Mouse (Mus musculus) intestine, postnatal 0 days (tissue): Measurements from ENCODE around the gene Gm7694. TPM values are rescaled to one million over a fixed set of nuclear protein-coding genes. Genes with fewer than 3 reads are reported as not detected.

Experiments
- ATAC-seq: fragments of 200-750 bp; cut with Nextera tagmentation; 2 replicates; pipeline ENCODE4 v1.8.0; 2017; ENCODE audit warnings: mild to moderate bottlenecking, moderate TSS enrichment, moderate library complexity
- H3K27ac ChIP-seq: fragments of 300-500 bp; sonication (generic); 2 replicates; pipeline ENCODE4 v1.5.1; 2014; ENCODE audit warnings: mild to moderate bottlenecking, low read depth, low read length, moderate library complexity
- H3K27me3 ChIP-seq: fragments of 300-500 bp; sonication (generic); replicated peaks from 2 replicates; pipeline ENCODE4 v1.6.1; 2014; ENCODE audit warnings: low read length, mixed read lengths; ENCODE audit not compliant: control insufficient read depth, insufficient read depth
- H3K36me3 ChIP-seq: fragments of 300-500 bp; sonication (generic); 2 replicates; pipeline ENCODE4 v1.6.1; 2014; ENCODE audit warnings: mild to moderate bottlenecking, moderate library complexity; ENCODE audit not compliant: control insufficient read depth, insufficient read depth
- H3K4me1 ChIP-seq: fragments of 300-500 bp; sonication (generic); replicated peaks from 2 replicates; pipeline ENCODE4 v1.6.1; 2014; ENCODE audit warnings: antibody characterized with exemption, low read length, mixed read lengths; ENCODE audit not compliant: control insufficient read depth, insufficient read depth
- H3K4me2 ChIP-seq: fragments of 300-500 bp; sonication (generic); replicated peaks from 2 replicates; pipeline ENCODE4 v1.6.1; 2014; ENCODE audit warnings: low read depth, mild to moderate bottlenecking, moderate library complexity
- H3K4me3 ChIP-seq: fragments of 300-500 bp; sonication (generic); 2 replicates; pipeline ENCODE4 v1.5.1; 2014; ENCODE audit warnings: low read depth, low read length
- H3K9ac ChIP-seq: fragments of 300-500 bp; sonication (generic); 2 replicates; pipeline ENCODE4 v1.6.1; 2014; ENCODE audit warnings: mild to moderate bottlenecking, low read depth, low read length
- H3K9me3 ChIP-seq: fragments of 300-500 bp; sonication (generic); 2 replicates; pipeline ENCODE4 v1.6.1; 2016; ENCODE audit warnings: mixed run types; ENCODE audit not compliant: control insufficient read depth
- CTCF ChIP-seq: sonication (generic); IDR thresholded peaks from 2 replicates; pipeline ENCODE4 v1.5.1; 2016; ENCODE audit warnings: low read depth, mild to moderate bottlenecking, control low read depth, antibody characterized with exemption, moderate library complexity
- WGBS: fragments of 180-500 bp; shearing (Covaris S2); extraction: QIAGEN DNeasy Blood & Tissue Kit; methylation state at CpG from one replicate; pipeline ENCODE4 v1.1.7; 2014; 5-methylcytosine and 5-hydroxymethylcytosine counted together
- polyA plus RNA-seq: library from polyadenylated mRNA; unstranded; fragments of >200 nt; fragmentation: Nextera tagmentation; extraction: Ambion mirVana; gene quantifications from 2 replicates; pipeline ENCODE4 v1.2.1, GENCODE M21; 2015

Gm7694 gene
- polyA plus RNA-seq, 1 experiment from 2014 or later: 0.95 TPM

GRCm38 (mm10) chr1:170294786-170295570, 11.2 kb downstream of the Gm7694 start:
- Histone ChIP-seq H3K27me3 (no peaks in the 10 kb centered on the region), H3K4me3 (no peak overlapping the region), H3K9ac (no peak overlapping the region), H3K36me3 (no peaks in the 10 kb centered on the region), H3K9me3 (no peaks in the 10 kb centered on the region), H3K4me2 (no peak overlapping the region), H3K27ac (no peak overlapping the region), H3K4me1 (no peaks in the 10 kb centered on the region)
- 73% methylated on average over 15 of the region's 15 CpGs for WGBS
- TF ChIP-seq CTCF: no peak
- ATAC-seq: no peak

GRCm38 (mm10) chr1:170293257-170293656, 12.9 kb downstream of the Gm7694 start:
- Histone ChIP-seq H3K36me3 (no peaks in the 10 kb centered on the region), H3K4me3 (no peak overlapping the region), H3K9me3 (no peaks in the 10 kb centered on the region), H3K27me3 (no peaks in the 10 kb centered on the region), H3K27ac (no peak overlapping the region), H3K4me2 (no peak overlapping the region), H3K4me1 (no peaks in the 10 kb centered on the region), H3K9ac (no peak overlapping the region)
- no peak for TF ChIP-seq CTCF
- no peak for ATAC-seq
- WGBS: 90% methylated on average over 5 of the region's 5 CpGs

GRCm38 (mm10) chr1:170292239-170292951, 13.7 kb downstream of the Gm7694 start:
- ATAC-seq: 0 out of 2 replicates have a peak, but pooled peaks have one; percentile 33
- 37% methylated on average over 9 of the region's 9 CpGs for WGBS
- Histone ChIP-seq H3K4me3 (no peak overlapping the region), H3K27me3 (no peaks in the 10 kb centered on the region), H3K4me2 (no peak overlapping the region), H3K36me3 (no peaks in the 10 kb centered on the region), H3K9ac (no peak overlapping the region), H3K4me1 (no peaks in the 10 kb centered on the region), H3K9me3 (no peaks in the 10 kb centered on the region), H3K27ac (no peak overlapping the region)
- peak; percentile 90 for TF ChIP-seq CTCF

GRCm38 (mm10) chr1:170282415-170283129, 23.6 kb downstream of the Gm7694 start:
- Histone ChIP-seq H3K9ac (no peak overlapping the region), H3K27me3 (no peaks in the 10 kb centered on the region), H3K36me3 (no peaks in the 10 kb centered on the region), H3K9me3 (no peaks in the 10 kb centered on the region), H3K4me3 (no peak overlapping the region), H3K27ac (no peak overlapping the region), H3K4me1 (no peaks in the 10 kb centered on the region), H3K4me2 (no peak overlapping the region)
- 63% methylated on average over 4 of the region's 4 CpGs for WGBS
- TF ChIP-seq CTCF: no peak
- no peak for ATAC-seq

GRCm38 (mm10) chr1:170277016-170277415, 29.1 kb downstream of the Gm7694 start, which contains the start of gene Sh2d1b1:
Gene Sh2d1b1, plus strand, starts transcription at chr1:170277320.
- no peak within 1 kb of the TSS for H3K4me2 ChIP-seq
- 0 out of 2 replicates have a peak, but pooled peaks cover 4% of the 10 kb centered on the region for H3K9me3 ChIP-seq
- ATAC-seq: no peak
- H3K27me3 ChIP-seq: no peaks in the 10 kb centered on the region
- no peaks in the 10 kb centered on the region for H3K36me3 ChIP-seq
- WGBS: 62% methylated on average over 2 of the region's 3 CpGs
- no peak within 1 kb of the TSS for H3K27ac ChIP-seq
- no peak within 1 kb of the TSS for H3K4me3 ChIP-seq
- no peak for TF ChIP-seq CTCF
- no peaks in the 10 kb centered on the region for H3K4me1 ChIP-seq
- no peak within 1 kb of the TSS for H3K9ac ChIP-seq

GRCm38 (mm10) chr1:170273252-170273651, 32.9 kb downstream of the Gm7694 start:
- 0 out of 2 replicates have a peak, but pooled peaks cover 4% of the 10 kb centered on the region for H3K9me3 ChIP-seq
- TF ChIP-seq CTCF: no peak
- no peak overlapping the region for H3K4me3 ChIP-seq
- ATAC-seq: no peak
- H3K4me2 ChIP-seq: no peak overlapping the region
- H3K27me3 ChIP-seq: no peaks in the 10 kb centered on the region
- H3K27ac ChIP-seq: no peak overlapping the region
- no peaks in the 10 kb centered on the region for H3K36me3 ChIP-seq
- no peak overlapping the region for H3K9ac ChIP-seq
- no peaks in the 10 kb centered on the region for H3K4me1 ChIP-seq
